Mouse (Mus musculus): ENCODE measurements at regions not wholly inside any gene's neighbourhood (a gene's known extent, or its start where the extent isn't known, plus 50 kb on each side); places are given as distances from the start of the nearest gene placed in this dataset.

- TF ChIP-seq CTCF (IDR thresholded peaks at IDR 0.05; ENCODE audit: low read depth) (no peak), EP300 (IDR thresholded peaks at IDR 0.05; ENCODE audit: low read depth) (no peak)
Measured at GRCm38 (mm10) chr13:28692587-28692986, 260.9 kb downstream of the Sox4 start.
